Comparison of ENCODE assay signal across 27 mouse cellular contexts in the genomic region with DNA sequence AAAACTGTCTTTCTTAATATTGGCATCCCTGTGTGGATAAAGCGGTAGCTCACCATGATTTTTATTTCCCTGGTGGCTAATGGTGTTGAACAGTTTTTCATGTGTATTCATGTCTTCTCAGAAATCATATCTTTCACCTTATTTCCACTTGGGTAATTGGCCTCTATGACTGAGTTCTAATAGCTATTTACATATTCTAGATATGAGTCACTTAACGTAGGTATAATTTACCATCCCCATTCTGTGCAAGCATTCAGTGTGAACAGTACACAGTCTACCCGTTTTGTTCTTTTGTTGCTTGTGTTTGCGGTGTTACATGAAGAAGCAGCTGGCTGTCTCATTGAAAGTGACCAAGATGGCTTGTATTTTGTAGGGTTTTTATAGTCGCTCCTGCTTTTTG. TPM values are rescaled to one million over a fixed set of nuclear protein-coding genes. Genes with fewer than 3 reads are reported as not detected.
DNase-seq lines count a peak whose midpoint lies in the region; ATAC-seq and TF ChIP-seq lines count a peak whose summit lies in the region.
"Had no signal": no experiment of that assay in that cellular context is flagged by ENCODE, and none has a peak within 500 bp of the region (broad histone marks: within the 10 kb centered on the region; RNA-seq: fewer than 3 reads in every experiment).

No protein-coding gene starts in this region.

- no peak for TF ChIP-seq EP300 in CH12.LX (IDR thresholded peaks at IDR 0.05; ENCODE audit: low read length)

- no peak overlapping the region for H3K4me2 ChIP-seq in CH12.LX (ENCODE audit: insufficient read depth, low read depth, poor library complexity, severe bottlenecking)
- no peak overlapping the region for H3K4me2 ChIP-seq in liver, embryonic 11.5 days
- H3K4me2 ChIP-seq: embryonic facial prominence, embryonic 13.5 days; embryonic facial prominence, embryonic 15.5 days; forebrain, embryonic 12.5 days had no signal

- no peak overlapping the region for H3K4me3 ChIP-seq in CH12.LX (replicated peaks in 1 of 3; ENCODE audit: low read depth in 2 of 3, low read length in 2 of 3, poor library complexity in 1 of 3)
- H3K4me3 ChIP-seq in liver, embryonic 11.5 days (ENCODE audit: low read depth, low read length) = no peak overlapping the region
- H3K4me3 ChIP-seq in left cerebral cortex, adult 2 months = no peak overlapping the region
- H3K4me3 ChIP-seq: embryonic facial prominence, embryonic 13.5 days; embryonic facial prominence, embryonic 15.5 days; erythroblast, embryonic 14.5 days; forebrain, embryonic 10.5 days; forebrain, embryonic 12.5 days had no signal

- no peaks in the 10 kb centered on the region for H3K36me3 ChIP-seq in CH12.LX (replicated peaks in 1 of 2; ENCODE audit: control insufficient read depth in 1 of 2, insufficient read depth in 1 of 2, low read length in 1 of 2)
- no peaks in the 10 kb centered on the region for H3K36me3 ChIP-seq in liver, embryonic 11.5 days (ENCODE audit: control insufficient read depth, insufficient read depth, low read length)
- H3K36me3 ChIP-seq: embryonic facial prominence, embryonic 13.5 days; embryonic facial prominence, embryonic 15.5 days; forebrain, embryonic 10.5 days; forebrain, embryonic 12.5 days had no signal

- intact Hi-C loops in left cerebral cortex, adult 2 months (cut with DNase I) = no loop called here

- H3K4me1 ChIP-seq in CH12.LX (ENCODE audit: control insufficient read depth in 1 of 2, insufficient read depth in 2 of 2) = peaks cover 0 to 13% of the 10 kb centered on the region in 2 experiments; a peak in 2 of 4 replicates
- no peaks in the 10 kb centered on the region for H3K4me1 ChIP-seq in liver, embryonic 11.5 days (replicated peaks; ENCODE audit: control insufficient read depth, insufficient read depth, low read length)
- H3K4me1 ChIP-seq: embryonic facial prominence, embryonic 13.5 days; forebrain, embryonic 10.5 days; forebrain, embryonic 12.5 days had no signal

- H3K9ac ChIP-seq in CH12.LX (ENCODE audit: insufficient read depth, low read depth) = no peak overlapping the region
- H3K9ac ChIP-seq in liver, embryonic 11.5 days (ENCODE audit: low read depth, low read length) = no peak overlapping the region
- H3K9ac ChIP-seq: embryonic facial prominence, embryonic 13.5 days; embryonic facial prominence, embryonic 15.5 days; forebrain, embryonic 12.5 days had no signal

- no peak for TF ChIP-seq POLR2A in CH12.LX (IDR thresholded peaks at IDR 0.05; ENCODE audit: low read depth, low read length)

- DNase-seq in CD4-positive, CD25-positive, alpha-beta regulatory T cell, adult 2 months (ENCODE audit: low read depth, low spot score) = peak; percentile 19
- no peak for DNase-seq in CH12.LX (ENCODE audit: extremely low read depth)
- DNase-seq in liver, embryonic 11.5 days (ENCODE audit: low spot score) = no peak
- no peak for DNase-seq in left cerebral cortex, adult 2 months (ENCODE audit: extremely low spot score in 1 of 2, low spot score in 2 of 2)
- no peak for DNase-seq in right cerebral cortex, postnatal 25 days
- DNase-seq: adrenal gland, adult 2 months; adrenal gland, postnatal 10 days; adrenal gland, postnatal 25 days; B cell, adult 2 months; cerebellum, adult 11 months; cerebellum, adult 18-20 months; cerebellum, adult 8-10 months; cerebellum, adult 9-11 months; cerebellum, postnatal 14 days; cerebellum, postnatal 36 days; embryo, embryonic 11 days had no signal

- WGBS in liver, embryonic 11.5 days = 80% methylated on average over 5 of the region's 5 CpGs

- dilution Hi-C loops in CH12.LX (cut with MboI; ENCODE audit: extremely low pct_ligation_motif_present, extremely low pct_unique_long_range_greater_than_20kb, low sequenced_read_pairs) = no loop called here

- TF ChIP-seq RAD21 in CH12.LX (IDR thresholded peaks at IDR 0.05; ENCODE audit: low read depth, low read length) = no peak

- no peaks in the 10 kb centered on the region for H3K27me3 ChIP-seq in CH12.LX (replicated peaks)
- no peaks in the 10 kb centered on the region for H3K27me3 ChIP-seq in liver, embryonic 11.5 days (replicated peaks; ENCODE audit: control insufficient read depth, insufficient read depth, low read length)
- H3K27me3 ChIP-seq: embryonic facial prominence, embryonic 13.5 days; embryonic facial prominence, embryonic 15.5 days; forebrain, embryonic 12.5 days; Patski had no signal

- H3K79me2 ChIP-seq in CH12.LX (replicated peaks; ENCODE audit: control insufficient read depth, extremely low read depth, insufficient read depth, poor library complexity, severe bottlenecking) = no peaks in the 10 kb centered on the region

- in situ Hi-C loops in CH12.LX (cut with MboI; ENCODE audit: low pct_ligation_motif_present, low pct_unique_long_range_greater_than_20kb, low sequenced_read_pairs) = loop anchor here (25.0 kb wide), 1 partner anchor 133 kb away; no protein-coding TSS in a partner anchor

- no peaks in the 10 kb centered on the region for H3K9me3 ChIP-seq in CH12.LX (replicated peaks; ENCODE audit: low read length)
- no peaks in the 10 kb centered on the region for H3K9me3 ChIP-seq in liver, embryonic 11.5 days (ENCODE audit: control insufficient read depth, low read length)
- H3K9me3 ChIP-seq: embryonic facial prominence, embryonic 13.5 days; embryonic facial prominence, embryonic 15.5 days; forebrain, embryonic 10.5 days; forebrain, embryonic 12.5 days had no signal

- peak; percentile 49 for ATAC-seq in activated CD4-positive, CD25-positive, alpha-beta regulatory T cell, adult 4 months
- no peak for ATAC-seq in liver, embryonic 11.5 days (replicated peaks; ENCODE audit: low FRiP score)
- ATAC-seq: forebrain, embryonic 14.5 days; forebrain, embryonic 16.5 days; Patski had no signal

- H3K27ac ChIP-seq in CH12.LX (ENCODE audit: insufficient read depth, low read depth) = no peak overlapping the region
- no peak overlapping the region for H3K27ac ChIP-seq in liver, embryonic 11.5 days (ENCODE audit: low read depth, low read length)
- no peak overlapping the region for H3K27ac ChIP-seq in left cerebral cortex, adult 2 months
- H3K27ac ChIP-seq: embryonic facial prominence, embryonic 13.5 days; embryonic facial prominence, embryonic 15.5 days; forebrain, embryonic 10.5 days; forebrain, embryonic 12.5 days had no signal

- no peak for TF ChIP-seq CTCF in CH12.LX (conservative IDR thresholded peaks at IDR 0.05 in 1 of 2, IDR thresholded peaks at IDR 0.05 in 1 of 2; ENCODE audit: low read depth in 2 of 2, low read length in 2 of 2)
- no peak for TF ChIP-seq CTCF in left cerebral cortex, adult 2 months (IDR thresholded peaks at IDR 0.05)

TF ChIP-seq in CH12.LX, 34 proteins besides CTCF, POLR2A, EP300 and RAD21:
- no peak for TF ChIP-seq ZC3H11A (IDR thresholded peaks at IDR 0.05; ENCODE audit: low read depth, low read length)
- no peak for TF ChIP-seq CHD2 (IDR thresholded peaks at IDR 0.05; ENCODE audit: low read length)
- no peak for TF ChIP-seq MXI1 (IDR thresholded peaks at IDR 0.05; ENCODE audit: low read depth, low read length)
- no peak for TF ChIP-seq ZNF384 (IDR thresholded peaks at IDR 0.05; ENCODE audit: low read depth, low read length)
- no peak for TF ChIP-seq NELFE (IDR thresholded peaks at IDR 0.05; ENCODE audit: low read depth, low read length)
- TF ChIP-seq JUN (IDR thresholded peaks at IDR 0.05; ENCODE audit: insufficient read depth, low read depth, low read length) = peak; percentile 44
- TF ChIP-seq USF1 (IDR thresholded peaks at IDR 0.05; ENCODE audit: low read depth, low read length) = no peak
- no peak for TF ChIP-seq HCFC1 (IDR thresholded peaks at IDR 0.05; ENCODE audit: low read depth, low read length)
- TF ChIP-seq IRF4 (IDR thresholded peaks at IDR 0.05; ENCODE audit: low read depth, low read length) = peak; percentile 66
- TF ChIP-seq MAZ (IDR thresholded peaks at IDR 0.05; ENCODE audit: low read depth, low read length) = no peak
- no peak for TF ChIP-seq MEF2A (IDR thresholded peaks at IDR 0.05; ENCODE audit: borderline replicate concordance, low read depth, low read length)
- TF ChIP-seq JUND (conservative IDR thresholded peaks at IDR 0.05; ENCODE audit: low read depth, low read length) = peak; percentile 81

RNA-seq across cellular contexts. Expression of gene Arhgap20, which starts 14.1 kb away (rescaled TPM):
- total RNA-seq in CH12.LX (2012; rRNA removed) = 0.50 and 0.93 TPM in 2 replicates
- total RNA-seq in CH12.LX (2014; rRNA removed) = 0.54 and 0.65 TPM in 2 replicates
- 0.60 TPM in 2 replicates for polyA plus RNA-seq in CH12.LX (2012; ENCODE audit: insufficient read length, low read depth)
- 1 to 10 TPM in 1 of 2 experiments, under 1 TPM in 1; 0.63 to 1.1 TPM for polyA plus RNA-seq in activated CD4-positive, CD25-positive, alpha-beta regulatory T cell, adult 4 months (2017; shearing (Covaris generic))
- 0.29 and 0.38 TPM in 2 replicates for polyA plus RNA-seq in liver, embryonic 11.5 days (2014; fragmentation: Nextera tagmentation; extraction: Ambion mirVana)
- 10 to 100 TPM; 77.0 to 89.4 TPM for total RNA-seq in left cerebral cortex, adult 2 months (2021)
- total RNA-seq: common myeloid progenitor, adult 5-6 weeks; MEL had no signal
- polyA plus RNA-seq: erythroblast, embryonic 14.5 days had no signal
